Mouse (Mus musculus): ENCODE measurements around the gene Stam2. TPM values are rescaled to one million over a fixed set of nuclear protein-coding genes. Genes with fewer than 3 reads are reported as not detected.

Stam2 gene
- polyA plus RNA-seq, 1 experiment from 2014 or later: 36.2 TPM

- H3K9ac ChIP-seq (ENCODE audit: low read depth, low read length): no peak overlapping the region
- H3K36me3 ChIP-seq (ENCODE audit: control insufficient read depth, insufficient read depth, low read length): peaks cover 45% of the 10 kb centered on the region
- ATAC-seq (ENCODE audit: low FRiP score, low TSS enrichment): no peak
- no peak overlapping the region for H3K4me3 ChIP-seq (ENCODE audit: low read length)
- no peaks in the 10 kb centered on the region for H3K4me1 ChIP-seq (ENCODE audit: control insufficient read depth, insufficient read depth, low read length)
- no peaks in the 10 kb centered on the region for H3K9me3 ChIP-seq (ENCODE audit: control insufficient read depth, low read length)
- H3K27ac ChIP-seq (ENCODE audit: low read depth, low read length): no peak overlapping the region
- no peaks in the 10 kb centered on the region for H3K27me3 ChIP-seq (ENCODE audit: control insufficient read depth, insufficient read depth, low read length)
- 87% methylated on average over 2 of the region's 2 CpGs for WGBS
- no peak overlapping the region for H3K4me2 ChIP-seq (replicated peaks; ENCODE audit: low read depth, low read length)
Measured at GRCm38 (mm10) chr2:52710804-52711203, 31.3 kb downstream of the Stam2 start.

DNA sequence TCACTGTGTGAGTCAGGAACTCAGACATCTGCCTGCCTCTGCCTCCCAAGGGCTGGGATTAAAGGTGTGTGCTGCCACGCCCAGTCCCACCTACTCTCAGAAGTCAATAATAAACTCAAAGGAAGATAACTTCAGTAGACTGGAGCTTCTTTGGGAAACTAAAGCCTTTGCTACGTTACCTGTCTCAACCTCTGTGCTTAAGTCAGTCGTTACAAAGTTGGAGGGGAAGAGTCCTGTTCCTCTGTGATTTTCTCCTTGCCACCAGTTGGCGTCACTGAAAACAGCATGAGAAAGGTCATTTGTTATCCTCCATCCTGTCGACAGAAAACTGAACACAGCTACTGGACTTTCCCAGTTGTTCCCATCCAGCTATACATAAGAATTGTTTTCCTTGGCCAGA lies 32.7 kb downstream of the Stam2 start:
- Histone ChIP-seq H3K27me3 (ENCODE audit: control insufficient read depth, insufficient read depth, low read length) (no peaks in the 10 kb centered on the region), H3K9me3 (ENCODE audit: control insufficient read depth, low read length) (no peaks in the 10 kb centered on the region), H3K4me1 (ENCODE audit: control insufficient read depth, insufficient read depth, low read length) (no peaks in the 10 kb centered on the region), H3K27ac (ENCODE audit: low read depth, low read length) (no peak overlapping the region), H3K36me3 (ENCODE audit: control insufficient read depth, insufficient read depth, low read length) (peaks cover 39% of the 10 kb centered on the region), H3K4me2 (replicated peaks; ENCODE audit: low read depth, low read length) (no peak overlapping the region), H3K4me3 (ENCODE audit: low read length) (no peak overlapping the region), H3K9ac (ENCODE audit: low read depth, low read length) (no peak overlapping the region)
- no peak for ATAC-seq (ENCODE audit: low FRiP score, low TSS enrichment)
- 92% methylated on average over 5 of the region's 5 CpGs for WGBS

DNA sequence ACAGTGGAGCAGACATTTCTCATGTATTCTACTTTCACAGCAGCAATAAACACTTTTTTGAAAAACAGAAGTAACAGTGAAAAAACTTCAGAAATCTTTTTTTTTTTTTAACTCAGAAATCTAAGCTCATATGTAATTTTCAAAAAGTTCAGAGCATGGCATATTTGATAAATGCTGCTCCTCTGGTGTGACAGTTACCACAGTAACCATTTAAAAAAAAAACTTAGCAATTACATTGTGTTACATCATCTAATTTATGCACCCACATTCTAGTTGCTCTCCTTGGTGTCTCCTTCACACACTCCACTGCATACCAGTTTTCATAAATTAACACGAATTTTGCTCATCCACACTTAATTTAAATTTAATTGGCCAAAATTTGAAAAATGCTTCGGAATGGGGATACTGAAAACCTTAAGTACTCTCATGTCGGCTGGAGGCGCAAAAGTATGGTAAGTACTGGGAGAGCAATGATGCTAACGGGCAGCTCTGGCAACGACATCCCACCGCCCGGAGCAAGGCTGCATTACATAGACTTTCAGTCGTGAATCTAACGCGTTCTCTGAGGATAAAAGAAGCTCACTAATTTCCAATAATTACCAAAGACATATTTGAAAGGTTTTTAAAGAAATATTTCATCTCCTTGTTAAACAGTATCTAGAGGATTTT lies 40.6 kb downstream of the Stam2 start:
- H3K4me3 ChIP-seq (ENCODE audit: low read length): no peak overlapping the region
- no peak overlapping the region for H3K9ac ChIP-seq (ENCODE audit: low read depth, low read length)
- ATAC-seq (ENCODE audit: low FRiP score, low TSS enrichment): no peak
- no peaks in the 10 kb centered on the region for H3K27me3 ChIP-seq (ENCODE audit: control insufficient read depth, insufficient read depth, low read length)
- WGBS: 89% methylated on average over 11 of the region's 11 CpGs
- no peak overlapping the region for H3K4me2 ChIP-seq (replicated peaks; ENCODE audit: low read depth, low read length)
- no peak overlapping the region for H3K27ac ChIP-seq (ENCODE audit: low read depth, low read length)
- H3K4me1 ChIP-seq (ENCODE audit: control insufficient read depth, insufficient read depth, low read length): no peaks in the 10 kb centered on the region
- H3K9me3 ChIP-seq (ENCODE audit: control insufficient read depth, low read length): no peaks in the 10 kb centered on the region
- H3K36me3 ChIP-seq (ENCODE audit: control insufficient read depth, insufficient read depth, low read length): peaks cover 17% of the 10 kb centered on the region; the same call in 1 of the 2 replicates

- Histone ChIP-seq H3K27ac (ENCODE audit: low read depth, low read length) (no peak overlapping the region), H3K4me1 (ENCODE audit: control insufficient read depth, insufficient read depth, low read length) (no peaks in the 10 kb centered on the region), H3K4me3 (ENCODE audit: low read length) (no peak overlapping the region), H3K27me3 (ENCODE audit: control insufficient read depth, insufficient read depth, low read length) (no peaks in the 10 kb centered on the region), H3K4me2 (replicated peaks; ENCODE audit: low read depth, low read length) (no peak overlapping the region), H3K36me3 (ENCODE audit: control insufficient read depth, insufficient read depth, low read length) (peaks cover 9% of the 10 kb centered on the region; the same call in 1 of the 2 replicates), H3K9me3 (ENCODE audit: control insufficient read depth, low read length) (no peaks in the 10 kb centered on the region), H3K9ac (ENCODE audit: low read depth, low read length) (no peak overlapping the region)
- no peak for ATAC-seq (ENCODE audit: low FRiP score, low TSS enrichment)
- 37% methylated on average over 5 of the region's 5 CpGs for whole genome bisulfite sequencing
Measured at GRCm38 (mm10) chr2:52700352-52700751, 41.7 kb downstream of the Stam2 start.

- no peak overlapping the region for H3K27ac ChIP-seq (ENCODE audit: low read depth, low read length)
- H3K4me3 ChIP-seq (ENCODE audit: low read length): no peak overlapping the region
- no peak overlapping the region for H3K4me2 ChIP-seq (replicated peaks; ENCODE audit: low read depth, low read length)
- no peaks in the 10 kb centered on the region for H3K4me1 ChIP-seq (ENCODE audit: control insufficient read depth, insufficient read depth, low read length)
- ATAC-seq (ENCODE audit: low FRiP score, low TSS enrichment): no peak
- no peaks in the 10 kb centered on the region for H3K9me3 ChIP-seq (ENCODE audit: control insufficient read depth, low read length)
- no peak overlapping the region for H3K9ac ChIP-seq (ENCODE audit: low read depth, low read length)
- 53% methylated on average over 6 of the region's 6 CpGs for WGBS
- peaks cover 2% of the 10 kb centered on the region; the same call in 1 of the 2 replicates for H3K36me3 ChIP-seq (ENCODE audit: control insufficient read depth, insufficient read depth, low read length)
- no peaks in the 10 kb centered on the region for H3K27me3 ChIP-seq (ENCODE audit: control insufficient read depth, insufficient read depth, low read length)
Measured at GRCm38 (mm10) chr2:52694604-52695003, 47.5 kb downstream of the Stam2 start.

- Histone ChIP-seq H3K9ac (ENCODE audit: low read depth, low read length) (no peak overlapping the region), H3K4me1 (ENCODE audit: control insufficient read depth, insufficient read depth, low read length) (no peaks in the 10 kb centered on the region), H3K9me3 (ENCODE audit: control insufficient read depth, low read length) (no peaks in the 10 kb centered on the region), H3K4me2 (replicated peaks; ENCODE audit: low read depth, low read length) (no peak overlapping the region), H3K36me3 (ENCODE audit: control insufficient read depth, insufficient read depth, low read length) (no peaks in the 10 kb centered on the region; the same call in 1 of the 2 replicates), H3K4me3 (ENCODE audit: low read length) (no peak overlapping the region), H3K27me3 (ENCODE audit: control insufficient read depth, insufficient read depth, low read length) (no peaks in the 10 kb centered on the region), H3K27ac (ENCODE audit: low read depth, low read length) (no peak overlapping the region)
- ATAC-seq (ENCODE audit: low FRiP score, low TSS enrichment): no peak
- 85% methylated on average over 4 of the region's 4 CpGs for WGBS
Measured at GRCm38 (mm10) chr2:52691745-52692144, 50.3 kb downstream of the Stam2 start.

GRCm38 (mm10) chr2:52686601-52687000 lies 55.5 kb downstream of the Stam2 start:
- 77% methylated on average over 6 of the region's 6 CpGs for WGBS

GRCm38 (mm10) chr2:52677589-52677988 lies 64.5 kb downstream of the Stam2 start:
- 56% methylated on average over 4 of the region's 4 CpGs for WGBS
- peaks cover 12% of the 10 kb centered on the region for H3K27me3 ChIP-seq (ENCODE audit: control insufficient read depth, insufficient read depth, low read length)

More at GRCm38 (mm10) chr2:52686601-52687000, 55.5 kb downstream of the Stam2 start:
- no peak for ATAC-seq (ENCODE audit: low FRiP score, low TSS enrichment)
- Histone ChIP-seq H3K4me2 (replicated peaks; ENCODE audit: low read depth, low read length) (no peak overlapping the region), H3K9me3 (ENCODE audit: control insufficient read depth, low read length) (peaks cover 3% of the 10 kb centered on the region; the same call in 1 of the 2 replicates), H3K4me1 (ENCODE audit: control insufficient read depth, insufficient read depth, low read length) (no peaks in the 10 kb centered on the region), H3K9ac (ENCODE audit: low read depth, low read length) (no peak overlapping the region), H3K4me3 (ENCODE audit: low read length) (no peak overlapping the region), H3K27ac (ENCODE audit: low read depth, low read length) (no peak overlapping the region), H3K27me3 (ENCODE audit: control insufficient read depth, insufficient read depth, low read length) (no peaks in the 10 kb centered on the region), H3K36me3 (ENCODE audit: control insufficient read depth, insufficient read depth, low read length) (no peaks in the 10 kb centered on the region)

DNA sequence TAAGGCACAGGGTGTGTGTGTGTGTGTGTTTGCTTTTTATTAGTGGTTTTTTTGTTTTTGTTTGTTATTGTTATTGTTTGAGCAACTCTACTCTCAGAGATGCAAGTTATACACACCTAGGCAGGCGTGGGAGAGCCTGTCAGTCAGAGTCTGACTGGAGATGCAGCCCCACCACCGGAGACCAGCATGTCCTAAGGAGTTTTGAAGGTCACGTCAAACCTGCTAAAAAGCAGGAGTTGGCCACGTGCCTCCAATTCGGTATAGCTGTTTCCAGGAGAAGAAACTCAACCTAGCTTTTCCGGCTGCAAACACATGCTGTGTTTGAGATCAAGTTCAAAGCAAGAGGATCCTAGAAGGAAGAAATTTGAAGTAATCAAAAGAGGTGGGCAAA lies 65.2 kb downstream of the Stam2 start:
- Histone ChIP-seq H3K27ac (ENCODE audit: low read depth, low read length) (no peak overlapping the region), H3K4me1 (ENCODE audit: control insufficient read depth, insufficient read depth, low read length) (peaks cover 7% of the 10 kb centered on the region; the same call in 1 of the 2 replicates), H3K27me3 (ENCODE audit: control insufficient read depth, insufficient read depth, low read length) (peaks cover 12% of the 10 kb centered on the region), H3K4me3 (ENCODE audit: low read length) (peak overlapping the region; percentile 70; the same call in 1 of the 2 replicates), H3K9ac (ENCODE audit: low read depth, low read length) (no peak overlapping the region), H3K4me2 (replicated peaks; ENCODE audit: low read depth, low read length) (peak overlapping the region; percentile 84), H3K36me3 (ENCODE audit: control insufficient read depth, insufficient read depth, low read length) (no peaks in the 10 kb centered on the region), H3K9me3 (ENCODE audit: control insufficient read depth, low read length) (no peaks in the 10 kb centered on the region)
- WGBS: 5% methylated on average over 6 of the region's 6 CpGs
- ATAC-seq (ENCODE audit: low FRiP score, low TSS enrichment): no peak; the same call in 1 of the 2 replicates

More at GRCm38 (mm10) chr2:52677589-52677988, 64.5 kb downstream of the Stam2 start:
- H3K4me2 ChIP-seq (replicated peaks; ENCODE audit: low read depth, low read length): no peak overlapping the region
- H3K27ac ChIP-seq (ENCODE audit: low read depth, low read length): no peak overlapping the region
- ATAC-seq (ENCODE audit: low FRiP score, low TSS enrichment): no peak
- peaks cover 7% of the 10 kb centered on the region; the same call in 1 of the 2 replicates for H3K4me1 ChIP-seq (ENCODE audit: control insufficient read depth, insufficient read depth, low read length)
- no peaks in the 10 kb centered on the region for H3K36me3 ChIP-seq (ENCODE audit: control insufficient read depth, insufficient read depth, low read length)
- H3K4me3 ChIP-seq (ENCODE audit: low read length): no peak overlapping the region
- no peaks in the 10 kb centered on the region for H3K9me3 ChIP-seq (ENCODE audit: control insufficient read depth, low read length)
- H3K9ac ChIP-seq (ENCODE audit: low read depth, low read length): no peak overlapping the region
